Mouse (Mus musculus): ENCODE data around the gene Olfr497.

Gene Olfr497

DNA sequence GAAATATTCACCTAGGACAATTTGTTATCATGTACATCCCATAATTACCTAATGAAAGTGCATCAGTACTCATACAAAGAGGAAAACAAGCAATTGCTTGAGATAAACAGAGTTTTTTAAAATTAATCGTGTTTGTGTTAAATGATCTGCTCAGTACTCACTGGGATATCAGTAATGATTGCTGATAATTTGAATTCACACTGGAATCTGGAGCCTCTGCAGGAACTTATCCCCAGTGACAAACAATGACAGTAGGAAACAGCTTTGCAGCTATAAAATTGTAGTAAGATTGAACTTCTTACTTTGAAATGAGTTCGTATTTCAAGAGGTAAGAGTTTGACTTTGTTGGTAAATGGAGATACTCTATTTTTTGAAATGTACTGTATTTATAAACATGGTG lies at the start of gene Olfr497:
TSS of gene Olfr497 (plus strand) at position 301 of the 400 bp plus-strand sequence.
- DNase-seq = no peak

DNA sequence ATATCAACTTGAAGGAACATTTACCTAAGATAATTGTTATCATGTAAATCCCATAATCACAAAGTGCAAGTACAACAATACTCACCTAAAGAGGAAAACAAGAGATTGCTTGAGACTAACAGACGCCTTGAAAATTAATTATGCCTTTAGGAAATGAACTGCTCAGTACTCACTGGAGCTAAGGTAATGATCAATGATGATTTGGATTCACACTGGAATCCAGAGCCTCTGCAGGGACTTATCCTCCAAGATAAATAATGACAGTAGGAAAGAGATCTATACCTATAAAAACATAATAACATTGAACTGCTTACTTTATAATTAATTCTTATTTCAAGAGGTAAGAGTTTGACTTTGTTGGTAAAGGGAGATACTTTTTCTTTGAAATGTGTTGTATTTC lies 27.4 kb upstream of the Olfr497 start, which contains the start of gene Olfr495:
TSS of gene Olfr495 (plus strand) at position 301 of the 400 bp plus-strand sequence.
- no peak for DNase-seq

GRCm38 (mm10) chr7:108465026-108465425 lies 44.8 kb downstream of the Olfr497 start, which contains the start of gene Olfr498:
Gene Olfr498 (plus strand): TSS chr7:108465326.
- no peak for DNase-seq
